Mouse (Mus musculus) layer of hippocampus, adult 9-11 months (tissue): ENCODE measurements around the gene Gpr19.

ENCODE experiments used
- DNase-seq: peaks from one replicate; pipeline ENCODE4 v3.0.0; 2022

The Gpr19 gene

GRCm38 (mm10) chr6:134922511-134923195 is 24.3 kb upstream of the Gpr19 start:
- no peak for DNase-seq

- no peak for DNase-seq
Measured at GRCm38 (mm10) chr6:134921695-134922510, 23.5 kb upstream of the Gpr19 start.

- DNase-seq = no peak
Measured at GRCm38 (mm10) chr6:134921014-134921694, 22.8 kb upstream of the Gpr19 start.

GRCm38 (mm10) chr6:134920190-134921013 is 22.0 kb upstream of the Gpr19 start, which contains the start of gene Cdkn1b:
Gene Cdkn1b (plus strand): TSS chr6:134920401.
- DNase-seq = peak; percentile 95

- DNase-seq = no peak
Measured at GRCm38 (mm10) chr6:134919511-134920189, 21.3 kb upstream of the Gpr19 start.

GRCm38 (mm10) chr6:134918769-134919168 is 20.4 kb upstream of the Gpr19 start:
- DNase-seq = no peak

GRCm38 (mm10) chr6:134917087-134917486 is 18.7 kb upstream of the Gpr19 start:
- no peak for DNase-seq

- DNase-seq = no peak
Measured at GRCm38 (mm10) chr6:134916641-134917040, 18.3 kb upstream of the Gpr19 start.

GRCm38 (mm10) chr6:134914523-134914922 is 16.1 kb upstream of the Gpr19 start:
- DNase-seq = no peak

- no peak for DNase-seq
Measured at GRCm38 (mm10) chr6:134905811-134906210, 7.4 kb upstream of the Gpr19 start.

- no peak for DNase-seq
Measured at GRCm38 (mm10) chr6:134903891-134904884, 5.8 kb upstream of the Gpr19 start.

- DNase-seq = no peak
Measured at GRCm38 (mm10) chr6:134903368-134903767, 5.0 kb upstream of the Gpr19 start.

- DNase-seq = peak; percentile 93
Measured at GRCm38 (mm10) chr6:134897443-134898094, 809 bp downstream of the Gpr19 start.

- DNase-seq = no peak
Measured at GRCm38 (mm10) chr6:134896570-134897436, 1.6 kb downstream of the Gpr19 start.

GRCm38 (mm10) chr6:134890436-134890835 is 7.9 kb downstream of the Gpr19 start:
- no peak for DNase-seq

- DNase-seq = no peak
Measured at GRCm38 (mm10) chr6:134889763-134890162, 8.6 kb downstream of the Gpr19 start.

GRCm38 (mm10) chr6:134888563-134889017 is 9.8 kb downstream of the Gpr19 start:
- peak; percentile 79 for DNase-seq

- peak; percentile 91 for DNase-seq
Measured at GRCm38 (mm10) chr6:134887711-134888449, 10.5 kb downstream of the Gpr19 start.
